Mouse (Mus musculus) brain, embryonic 18.5 days (tissue): ENCODE measurements around the gene Gtf2f1.

Experiments used
- DNase-seq: peaks from one replicate; pipeline ENCODE4 v3.0.0-alpha.2; 2012; ENCODE audit warnings: low read depth, low spot score

Gene Gtf2f1

GRCm38 (mm10) chr17:56974708-56975240 is 36.3 kb downstream of the Gtf2f1 start:
- no peak for DNase-seq

DNA sequence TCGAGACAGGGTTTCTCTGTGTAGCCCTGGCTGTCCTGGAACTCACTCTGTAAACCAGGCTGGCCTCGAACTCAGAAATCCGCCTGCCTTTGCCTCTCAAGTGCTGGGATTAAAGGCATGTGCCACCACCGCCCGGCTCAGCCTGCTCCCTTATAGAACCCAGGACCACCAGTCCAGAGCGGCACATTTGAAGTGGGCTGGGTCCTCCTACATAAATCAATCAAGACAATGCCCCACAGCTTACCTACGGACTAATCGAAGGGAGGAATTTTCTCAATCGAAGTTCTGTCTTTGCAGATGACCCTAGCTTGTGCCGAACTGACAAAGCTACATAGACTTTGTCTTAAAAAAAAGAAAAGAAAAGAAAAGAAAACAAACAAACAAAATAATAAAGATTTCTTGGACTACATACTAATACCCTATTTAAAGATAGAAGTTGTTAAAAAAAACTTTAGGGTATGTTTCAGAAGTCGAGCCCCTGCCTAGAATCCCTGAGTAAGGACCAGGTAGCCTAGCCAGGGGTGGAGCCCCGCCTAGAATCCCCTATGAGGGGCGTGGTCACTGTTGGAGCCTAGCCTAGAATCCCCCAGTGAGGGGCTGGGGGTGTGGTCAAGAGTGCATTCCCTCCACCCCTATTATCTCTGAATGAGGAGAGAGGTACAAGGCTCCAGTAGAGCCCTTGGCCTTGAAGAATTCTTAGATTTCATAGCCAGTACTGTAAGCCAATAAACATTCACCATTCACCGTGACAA is 37.0 kb downstream of the Gtf2f1 start:
- no peak for DNase-seq

DNA sequence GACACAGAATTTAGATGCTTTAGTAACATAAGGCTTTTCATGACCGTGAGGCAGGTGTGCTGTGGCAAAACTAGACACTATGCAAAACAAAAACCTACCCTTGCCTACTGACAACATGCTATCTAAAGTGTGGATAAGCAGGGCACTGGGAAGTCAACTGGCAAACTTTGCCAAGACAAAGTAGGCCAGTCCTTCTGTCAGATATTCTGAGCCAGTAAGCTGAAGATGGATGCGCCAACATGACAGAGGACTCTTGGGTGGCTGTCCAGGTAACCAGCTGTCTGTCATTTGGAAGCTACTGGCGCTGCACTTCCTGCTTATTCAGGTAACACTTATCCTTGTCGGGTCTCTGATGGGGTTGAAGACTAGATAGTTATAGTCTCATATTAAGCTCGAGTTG is 41.0 kb downstream of the Gtf2f1 start:
- no peak for DNase-seq

DNA sequence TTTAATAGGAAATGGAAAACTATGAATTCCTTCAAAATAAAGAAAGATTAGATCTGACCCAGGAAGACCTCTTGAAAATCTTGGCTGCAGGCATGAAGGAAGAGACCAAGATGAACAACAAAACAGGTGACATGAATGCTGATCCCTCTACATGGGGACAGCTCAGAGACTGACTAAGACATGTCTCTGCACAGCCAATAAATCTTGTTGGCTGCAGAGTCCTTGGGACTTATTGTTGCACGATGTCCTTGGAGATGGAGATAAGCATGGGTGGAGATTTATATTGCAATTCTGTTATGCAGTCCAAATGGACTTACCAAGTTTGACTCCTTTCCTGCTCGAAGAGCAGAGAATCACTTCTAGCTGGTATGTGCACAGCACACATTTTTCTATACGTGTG is 41.8 kb downstream of the Gtf2f1 start:
- DNase-seq: no peak

DNA sequence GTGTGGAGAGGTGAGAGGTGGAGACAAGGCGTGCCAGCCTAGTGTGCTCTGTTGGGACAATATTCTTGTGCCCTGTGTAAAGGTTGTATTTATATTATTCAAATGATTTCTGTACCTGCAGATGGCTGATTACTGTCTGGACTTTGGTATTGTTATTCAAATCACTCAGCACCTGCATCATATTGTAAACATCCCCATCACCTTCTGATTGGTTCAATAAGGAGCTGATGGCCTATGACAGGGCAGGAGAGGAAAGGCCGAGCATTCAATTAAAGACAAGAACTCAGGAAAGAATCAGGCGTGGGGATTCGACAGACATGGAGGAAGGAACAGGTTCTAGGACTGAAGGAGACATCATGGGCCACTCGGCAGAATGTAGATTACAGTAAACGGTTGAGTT is 47.4 kb downstream of the Gtf2f1 start:
- no peak for DNase-seq

DNA sequence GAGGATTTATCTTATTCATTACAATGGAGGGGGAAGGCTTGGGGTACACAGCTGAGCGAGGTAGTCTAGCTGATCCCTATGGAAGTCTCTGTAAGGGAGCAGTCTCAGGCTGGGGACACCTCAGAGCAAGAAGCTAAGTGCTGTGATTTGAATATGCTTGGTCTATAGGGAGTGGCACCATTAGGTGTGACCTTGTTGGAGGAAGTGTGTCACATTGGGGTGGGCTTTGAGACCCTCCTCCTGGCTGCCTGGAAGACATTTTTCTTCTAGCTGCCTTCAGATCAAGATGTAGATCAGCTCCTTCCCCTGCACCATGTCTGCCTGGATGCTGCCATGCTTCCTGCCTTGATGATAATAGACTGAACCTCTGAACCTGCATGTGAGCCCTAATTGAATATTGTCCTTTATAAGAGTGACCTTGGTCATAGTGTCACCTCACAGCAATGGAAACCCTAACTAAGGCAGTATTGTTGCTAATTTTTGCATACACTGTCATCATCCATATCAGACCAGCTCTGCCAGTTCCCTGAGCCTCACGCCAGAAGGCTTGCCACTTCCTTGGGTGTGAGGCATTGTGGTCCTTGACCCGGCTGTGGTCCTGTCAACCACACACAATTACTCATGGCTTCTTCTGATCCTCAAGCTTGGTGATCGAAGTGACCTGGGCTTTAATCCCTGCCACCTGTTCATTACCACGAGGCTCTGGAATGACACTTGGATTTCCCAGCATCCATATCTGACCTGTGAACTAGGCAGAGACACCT is 48.3 kb downstream of the Gtf2f1 start:
- no peak for DNase-seq

DNA sequence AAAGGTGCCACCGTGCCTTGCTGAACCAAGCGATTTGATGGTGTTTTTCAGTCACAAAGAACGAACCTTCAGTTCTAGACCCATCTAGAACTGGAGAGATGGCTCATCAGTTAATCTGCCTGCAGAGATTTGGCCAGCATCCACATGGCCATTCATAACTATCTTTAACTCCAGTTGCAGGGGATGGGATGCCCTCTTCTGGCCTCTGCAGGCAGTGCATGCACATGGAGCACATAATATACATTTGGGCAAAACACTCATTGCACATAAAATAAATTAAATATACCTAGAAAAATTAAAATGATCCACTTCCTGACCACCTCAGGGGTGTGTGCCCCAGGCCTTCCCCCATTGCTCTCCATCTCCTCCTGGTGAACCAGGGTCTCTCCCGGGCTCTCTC is 49.2 kb downstream of the Gtf2f1 start:
- no peak for DNase-seq

DNA sequence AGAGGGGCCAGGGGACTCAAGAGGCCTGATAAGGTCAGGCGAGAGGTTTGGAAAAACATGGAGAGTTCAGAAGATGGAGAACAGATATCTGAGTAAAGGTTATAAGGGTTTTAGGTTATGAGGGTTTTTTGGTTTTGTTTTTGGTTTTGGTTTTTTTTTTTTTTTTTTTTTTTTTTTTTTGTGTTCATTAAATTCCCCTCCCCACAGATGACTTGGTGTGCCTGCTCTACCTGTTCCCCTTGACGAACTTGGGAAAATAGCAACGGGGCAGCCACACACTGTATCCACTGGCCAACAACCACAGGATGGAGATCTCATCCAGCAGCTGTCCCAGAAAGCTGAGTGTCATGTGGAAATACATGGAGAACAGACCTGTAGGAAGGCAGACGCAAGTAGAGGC is 52.4 kb downstream of the Gtf2f1 start:
- no peak for DNase-seq

DNA sequence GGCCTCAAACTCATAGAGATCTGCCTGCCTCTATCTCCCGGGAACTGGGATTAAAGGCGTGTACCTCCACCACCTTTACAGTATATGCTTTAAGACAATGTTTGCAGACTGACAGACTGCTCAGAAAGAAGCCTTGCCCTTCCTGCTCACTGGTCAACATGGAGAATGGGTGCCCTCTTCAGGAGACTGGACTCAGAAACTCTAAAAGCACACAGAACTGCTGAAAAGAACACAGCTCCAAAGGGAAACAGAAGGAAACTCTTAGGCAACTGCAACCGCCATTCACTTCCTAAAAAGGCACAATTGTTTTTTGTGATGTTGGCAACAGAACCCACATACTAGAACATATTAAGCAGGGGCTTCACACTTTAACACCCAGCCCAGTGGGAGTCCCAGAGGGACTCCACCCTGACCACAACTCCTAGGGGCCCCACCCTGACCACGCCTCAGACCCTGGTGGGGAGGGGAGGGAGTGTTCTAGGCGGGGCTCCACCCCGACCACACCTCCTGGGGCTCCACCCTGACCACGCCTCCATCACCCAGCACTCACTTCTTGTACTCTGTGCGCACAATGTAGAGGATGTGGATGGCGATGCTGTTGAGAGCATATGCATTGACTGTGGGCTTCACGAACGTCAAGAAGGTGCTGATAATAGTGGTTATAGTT is 53.2 kb downstream of the Gtf2f1 start:
- no peak for DNase-seq

- DNase-seq: no peak
These were observed 56.2 kb downstream of the Gtf2f1 start for GRCm38 (mm10) chr17:56954871-56955270.
